In the genomic region with DNA sequence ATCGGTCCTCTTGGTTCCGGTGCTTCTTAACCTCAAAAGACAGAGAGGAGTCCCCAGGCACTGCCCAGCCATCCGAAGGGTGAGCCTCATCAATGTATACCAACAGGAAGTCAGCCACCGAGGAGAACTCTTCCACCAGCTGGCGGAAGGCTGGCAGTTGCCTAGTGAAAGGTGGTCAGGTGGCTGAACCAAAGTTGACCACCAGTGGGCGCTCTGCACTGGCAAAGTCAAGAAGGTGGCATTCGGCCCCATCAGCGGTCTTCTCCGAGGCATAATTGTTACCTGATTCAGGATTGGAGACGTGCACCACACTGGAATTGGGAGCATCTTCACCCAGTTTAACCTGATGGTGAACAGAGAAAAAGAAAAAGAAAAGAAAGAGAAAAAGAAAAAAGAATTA, we compare ENCODE assay signal across 8 mouse cellular contexts. TPM values are rescaled to one million over a fixed set of nuclear protein-coding genes. Genes with fewer than 3 reads are reported as not detected.
DNase-seq lines count a peak whose midpoint lies in the region; TF ChIP-seq lines count a peak whose summit lies in the region.

No protein-coding gene starts in this region.

- DNase-seq in gastrocnemius, adult 18-20 months (ENCODE audit: low spot score): peak; percentile 48
- no peak for DNase-seq in gastrocnemius, postnatal 25 days
- peak; percentile 78 for DNase-seq in ES-CJ7 (ENCODE audit: low read depth, low spot score)
- DNase-seq in cerebellum, adult 11 months: peak; percentile 54
- peak; percentile 15 to 27 for DNase-seq in gastrocnemius, adult 8-10 months (ENCODE audit: low spot score in 2 of 2)
- peak; percentile 56 to 59 for DNase-seq in layer of hippocampus, postnatal 10 days (ENCODE audit: low spot score in 2 of 2)
- DNase-seq in mesoderm, embryonic 11.5 days (ENCODE audit: low read depth, low spot score): peak; percentile 57

- TF ChIP-seq CTCF in testis, adult 2 months (IDR thresholded peaks at IDR 0.05; ENCODE audit: control insufficient read depth, insufficient read depth, insufficient replicate concordance, low read depth, low read length): peak; percentile 94

- H3K4me1 ChIP-seq in testis, adult 2 months (ENCODE audit: control insufficient read depth, insufficient read depth, low read length): peaks cover 4% of the 10 kb centered on the region

- no peak overlapping the region for H3K27ac ChIP-seq in testis, adult 2 months (ENCODE audit: control insufficient read depth, insufficient read depth, low read depth, low read length)

- no peak for TF ChIP-seq POLR2A in testis, adult 2 months (IDR thresholded peaks at IDR 0.05; ENCODE audit: control insufficient read depth, low read depth, low read length)

- H3K27me3 ChIP-seq in testis, adult 2 months (ENCODE audit: control insufficient read depth, insufficient read depth, low read length): no peaks in the 10 kb centered on the region

- H3K4me3 ChIP-seq in testis, adult 2 months (ENCODE audit: control insufficient read depth, low read depth, low read length): peak overlapping the region; percentile 68

- no peaks in the 10 kb centered on the region for H3K36me3 ChIP-seq in testis, adult 2 months (ENCODE audit: control insufficient read depth, insufficient read depth, low read length)

RNA-seq across cellular contexts. Expression of gene Dio2, which starts 8.6 kb away (rescaled TPM):
- total RNA-seq in gastrocnemius, adult 18-20 months (2021): 1 to 10 TPM in 1 of 2 experiments, under 1 TPM in 1; 0.84 to 1.6 TPM
- total RNA-seq in gastrocnemius, postnatal 25 days (2021): 1 to 10 TPM in 1 of 2 experiments, under 1 TPM in 1; 0.94 to 1.5 TPM
- 1 to 10 TPM in 1 of 4 experiments, under 1 TPM in 3; 0.72 to 1.2 (median 0.85) TPM for total RNA-seq in gastrocnemius, adult 8-10 months (2022)
- 10 to 100 TPM; 45.7 to 59.3 TPM for total RNA-seq in layer of hippocampus, postnatal 10 days (2021)
- polyA plus RNA-seq in testis, adult 2 months (2012; rRNA removed): 1.2 and 1.3 TPM in 2 replicates

Comparison
In these comparisons a context has a peak if more than half of its experiments do, and no peak if none do; other contexts are left out.
1. RNA of gene Dio2, which starts 8.6 kb away (total RNA-seq): 45.7 to 59.3 TPM in layer of hippocampus, postnatal 10 days; 0.84 to 1.6 TPM in gastrocnemius, adult 18-20 months, 0.94 to 1.5 TPM in gastrocnemius, postnatal 25 days and 0.72 to 1.2 TPM in gastrocnemius, adult 8-10 months; every median in the first group is over 10 times any median in the second.